Mouse (Mus musculus) yolk sac, embryonic 10.5 days (tissue): Measurements from ENCODE around the gene Lrrc2.

ENCODE experiments used
- DNase-seq: peaks from one replicate; pipeline ENCODE4 v3.0.0-alpha.2; 2017; ENCODE audit warnings: low spot score

The Lrrc2 gene

DNA sequence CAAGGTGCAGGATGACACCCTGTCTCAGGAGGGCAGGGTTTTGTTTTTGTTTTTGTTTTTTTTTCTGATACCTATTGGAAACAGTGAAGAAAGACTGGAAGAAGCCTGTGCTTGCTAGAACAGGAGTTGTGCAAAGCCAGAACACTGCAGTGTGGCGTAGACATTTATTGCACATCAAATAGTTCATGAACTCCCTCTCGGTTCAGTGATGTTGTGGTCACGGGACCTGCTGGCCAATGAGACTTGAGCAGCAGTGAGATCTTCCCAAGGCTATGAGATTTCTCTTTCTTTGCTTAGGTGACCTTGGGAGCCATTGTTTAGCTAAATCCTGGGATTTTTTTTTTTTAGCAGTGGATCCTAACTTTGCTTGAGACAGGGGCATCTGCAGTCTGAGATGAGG, 36.7 kb downstream of the Lrrc2 start:
- DNase-seq = no peak

DNA sequence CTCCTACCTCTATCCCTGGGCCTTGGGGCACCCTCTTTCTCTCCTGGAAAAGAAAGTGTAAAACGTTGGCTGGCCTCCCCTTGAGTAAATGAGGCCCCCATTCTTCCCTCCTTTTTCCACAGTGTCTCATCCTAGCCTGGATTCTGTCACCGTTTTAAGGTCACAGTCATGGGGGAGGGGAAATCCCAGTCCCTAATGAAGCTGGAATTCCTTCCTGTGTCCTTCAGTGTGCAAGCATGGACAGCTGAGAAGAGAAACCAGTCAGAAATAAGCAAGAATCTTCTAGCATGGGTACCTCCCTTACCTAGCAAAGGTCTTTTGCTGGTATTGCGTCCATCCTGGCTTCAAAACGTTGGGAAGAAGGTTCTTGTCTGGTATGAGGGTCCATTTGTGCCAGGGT, 37.8 kb downstream of the Lrrc2 start:
- no peak for DNase-seq

- DNase-seq = no peak
Measured at GRCm38 (mm10) chr9:110989543-110989942, 38.2 kb downstream of the Lrrc2 start.

GRCm38 (mm10) chr9:110990204-110990603, 38.9 kb downstream of the Lrrc2 start, which contains the start of gene Rtp3:
Rtp3 (minus strand) TSS chr9:110990583.
- no peak for DNase-seq

- peak; percentile 85 for DNase-seq
Measured at GRCm38 (mm10) chr9:110993281-110993709, 42.0 kb downstream of the Lrrc2 start.

- DNase-seq = peak; percentile 89
Measured at GRCm38 (mm10) chr9:110994716-110995172, 43.4 kb downstream of the Lrrc2 start.

GRCm38 (mm10) chr9:110997245-110997644, 45.9 kb downstream of the Lrrc2 start:
- DNase-seq = peak; percentile 61

- DNase-seq = no peak
Measured at GRCm38 (mm10) chr9:110999056-110999455, 47.7 kb downstream of the Lrrc2 start.

DNA sequence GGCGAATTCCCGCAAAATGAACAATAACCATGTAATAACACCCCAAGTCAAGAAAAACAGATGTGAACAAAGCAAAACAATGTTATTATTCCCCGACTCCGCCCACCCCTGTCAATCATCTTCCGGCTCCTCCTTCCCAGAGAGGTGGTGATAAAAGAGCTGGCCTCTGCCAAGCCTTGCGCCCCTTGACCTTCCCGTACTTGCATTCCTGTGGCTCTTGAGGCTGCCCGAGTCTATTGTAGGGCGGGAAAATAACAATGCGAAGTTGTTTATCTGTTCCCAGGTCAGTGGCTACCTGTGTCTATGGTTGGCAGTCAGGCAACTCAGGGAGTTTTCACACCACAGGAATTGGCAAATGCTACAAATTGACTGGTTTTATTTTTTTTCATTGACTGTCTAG, 48.5 kb downstream of the Lrrc2 start:
- no peak for DNase-seq

- no peak for DNase-seq
Measured at GRCm38 (mm10) chr9:111001621-111002020, 50.3 kb downstream of the Lrrc2 start.

DNA sequence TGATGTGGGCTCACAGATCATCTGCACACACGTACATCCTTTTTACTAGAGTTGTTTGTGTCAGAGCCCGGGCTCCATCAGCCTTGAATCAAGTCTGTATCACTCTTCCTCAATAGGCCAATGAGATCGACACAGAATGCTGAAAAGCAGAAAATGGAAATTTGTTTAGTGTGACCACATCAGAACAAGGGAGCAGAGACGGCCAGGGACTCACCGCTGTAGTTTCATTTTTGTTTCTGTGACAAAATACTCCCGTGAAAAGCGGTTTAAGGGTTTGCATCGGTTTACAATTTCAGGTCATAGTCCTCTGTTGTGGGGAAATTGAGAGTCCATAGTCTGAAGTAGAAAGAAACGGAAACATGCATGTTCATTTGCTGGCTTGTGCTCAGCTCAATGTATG, 51.9 kb downstream of the Lrrc2 start:
- DNase-seq = no peak

DNA sequence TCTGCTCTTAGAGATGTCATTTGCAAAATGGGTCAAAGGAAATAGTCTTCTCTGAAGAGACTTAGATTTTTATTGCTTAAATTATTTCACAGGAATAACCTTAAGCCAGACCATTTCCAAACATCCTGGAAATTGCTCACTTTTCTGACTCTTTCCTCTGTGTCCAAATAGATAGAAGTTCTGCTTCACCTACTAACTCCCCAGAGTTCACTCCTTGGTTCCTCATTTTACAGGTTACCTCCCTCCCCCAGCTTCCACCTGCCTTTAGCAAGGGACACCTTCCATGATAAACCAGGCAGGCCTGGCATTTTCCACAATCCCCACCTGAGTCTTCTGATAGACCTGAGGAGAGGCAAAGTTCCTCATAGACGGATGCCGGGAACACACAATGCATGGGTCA, 55.2 kb downstream of the Lrrc2 start:
- DNase-seq = no peak

GRCm38 (mm10) chr9:111009763-111010162, 58.4 kb downstream of the Lrrc2 start:
- DNase-seq = no peak

- no peak for DNase-seq
Measured at GRCm38 (mm10) chr9:111011550-111011949, 60.2 kb downstream of the Lrrc2 start.

DNA sequence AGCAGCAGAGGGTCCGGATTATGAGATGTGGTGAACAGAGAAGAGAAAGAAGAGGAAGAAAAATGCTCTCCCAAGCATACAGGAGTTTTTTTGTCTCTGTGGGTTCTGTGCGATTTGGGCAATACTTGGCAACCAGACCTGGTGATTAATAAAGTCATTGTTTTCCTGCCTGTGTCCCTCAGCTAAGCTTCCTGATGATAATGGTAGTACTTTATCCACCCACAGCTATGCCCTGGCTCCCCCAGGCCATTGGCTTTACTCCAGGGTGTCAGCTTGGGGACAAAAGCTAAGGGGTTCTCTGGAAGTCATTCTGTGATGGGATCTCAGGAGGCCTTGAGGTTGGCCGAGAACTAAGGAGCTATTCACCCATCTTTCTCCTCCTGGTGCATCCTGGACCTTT, 60.7 kb downstream of the Lrrc2 start:
- no peak for DNase-seq

DNA sequence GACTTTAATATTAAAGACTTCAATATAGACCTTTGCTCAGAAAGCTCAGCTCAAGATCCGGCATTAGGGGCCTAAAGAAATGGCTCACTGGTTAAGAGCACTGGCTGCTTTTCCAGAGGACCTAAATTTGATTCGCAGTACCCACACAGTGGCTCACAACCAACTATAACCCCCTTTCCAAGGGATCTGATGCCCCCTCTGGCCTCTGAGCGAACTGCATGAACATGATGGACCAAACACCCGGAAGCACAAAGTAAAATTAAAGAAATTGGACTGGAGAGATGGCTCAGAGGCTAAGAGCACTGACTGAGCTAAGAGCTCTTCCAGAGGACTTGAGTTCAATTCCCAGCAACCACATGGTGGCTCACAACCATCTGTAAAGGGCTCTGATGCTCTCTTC, 64.3 kb downstream of the Lrrc2 start:
- DNase-seq = no peak

DNA sequence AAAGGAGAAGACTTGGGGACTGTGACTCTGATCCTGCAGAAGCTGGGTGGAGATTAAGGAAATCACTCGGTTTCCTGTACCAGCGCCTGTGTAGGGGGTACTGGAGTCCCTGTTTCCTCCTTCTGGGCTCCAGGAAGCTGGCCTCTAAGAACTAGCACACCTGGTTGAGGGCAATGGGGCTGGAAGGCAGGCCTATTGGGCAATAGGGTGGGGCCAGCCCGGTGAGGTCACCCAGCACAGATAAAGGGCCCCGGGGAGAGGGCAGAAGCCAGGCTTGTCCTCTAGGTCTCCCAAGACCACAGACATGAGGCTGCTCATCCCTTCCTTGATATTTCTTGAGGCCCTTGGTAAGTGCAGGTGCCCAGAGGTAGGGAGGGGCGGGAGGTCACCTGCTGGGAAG, 67.7 kb downstream of the Lrrc2 start, which contains the start of gene Ltf:
Ltf (plus strand) TSS at position 250 of the 400 bp plus-strand sequence.
- DNase-seq = peak; percentile 32

- no peak for DNase-seq
Measured at GRCm38 (mm10) chr9:111026791-111027190, 75.4 kb downstream of the Lrrc2 start.
